Mouse (Mus musculus) cerebellum, adult 2 months (tissue): ENCODE results near the gene Syt3. TPM values are rescaled to one million over a fixed set of nuclear protein-coding genes. Genes with fewer than 3 reads are reported as not detected.

Experiments used
- DNase-seq, 2 experiments: peaks; one replicate each; pipeline ENCODE4 v3.0.0; 2021
- H3K27ac ChIP-seq: fragments of 200-500 bp; 2 replicates; pipeline ENCODE4 v1.5.1; 2012; ENCODE audit warnings: low read length, control low read depth, inconsistent platforms; ENCODE audit not compliant: insufficient read depth
- H3K27me3 ChIP-seq: fragments of 200-500 bp; 2 replicates; pipeline ENCODE4 v1.6.1; 2012; ENCODE audit warnings: inconsistent platforms, mild to moderate bottlenecking, low read length, moderate library complexity; ENCODE audit not compliant: control insufficient read depth, insufficient read depth
- H3K4me1 ChIP-seq: fragments of 200-500 bp; 2 replicates; pipeline ENCODE4 v1.6.1; 2011; ENCODE audit warnings: low read length; ENCODE audit not compliant: control insufficient read depth, insufficient read depth
- H3K4me3 ChIP-seq: fragments of 200-500 bp; replicated peaks from 2 replicates; pipeline ENCODE3; 2011; ENCODE audit warnings: mild to moderate bottlenecking, low read depth, low read length, control low read depth; ENCODE audit not compliant: insufficient read depth
- CTCF ChIP-seq: fragments of 200-500 bp; IDR thresholded peaks from 2 replicates; pipeline ENCODE4 v1.5.1; 2011; ENCODE audit warnings: low read depth, mild to moderate bottlenecking, control low read depth, low read length, moderate library complexity, borderline replicate concordance; ENCODE audit not compliant: insufficient read depth
- POLR2A ChIP-seq: fragments of 200-500 bp; IDR thresholded peaks from 2 replicates; pipeline ENCODE4 v1.6.1; 2011; ENCODE audit warnings: low read length, control low read depth, borderline replicate concordance; ENCODE audit not compliant: insufficient read depth
- WGBS: fragments of 180-500 bp; shearing (Covaris S2); methylation state at CpG from one replicate; pipeline ENCODE4 v1.1.7; 2018; 5-methylcytosine and 5-hydroxymethylcytosine counted together
- polyA plus RNA-seq: library from polyadenylated mRNA; depleted of rRNA; stranded (reverse); fragments of >200 nt; gene quantifications from 2 replicates; pipeline ENCODE4 v1.2.3, GENCODE M21; 2012

Syt3 gene
- polyA plus RNA-seq, 1 experiment = 125 TPM

- peak; percentile 28 to 34 for DNase-seq
- Histone ChIP-seq H3K4me3 (no peak overlapping the region), H3K4me1 (peaks cover 56% of the 10 kb centered on the region), H3K27ac (peak overlapping the region; percentile 20), H3K27me3 (no peaks in the 10 kb centered on the region)
- 23% methylated on average over 2 of the region's 2 CpGs for WGBS
- TF ChIP-seq CTCF (no peak), POLR2A (no peak)
These were observed 55.8 kb downstream of the Syt3 start for GRCm38 (mm10) chr7:44439696-44440095.

- H3K4me3 ChIP-seq = no peak overlapping the region
- H3K27ac ChIP-seq = no peak overlapping the region
- DNase-seq = peak in 1 of 2 experiments; percentile 21
- 64% methylated on average over 1 of the region's 1 CpGs for WGBS
- H3K4me1 ChIP-seq = peaks cover 59% of the 10 kb centered on the region
- H3K27me3 ChIP-seq = no peaks in the 10 kb centered on the region
- no peak for TF ChIP-seq CTCF
- TF ChIP-seq POLR2A = no peak
These were observed 56.6 kb downstream of the Syt3 start for GRCm38 (mm10) chr7:44440479-44440878.

GRCm38 (mm10) chr7:44441180-44441579, 57.3 kb downstream of the Syt3 start:
- Histone ChIP-seq H3K4me1 (peaks cover 57% of the 10 kb centered on the region), H3K27me3 (no peaks in the 10 kb centered on the region), H3K4me3 (peak overlapping the region; percentile 84), H3K27ac (peak overlapping the region; percentile 95)
- DNase-seq = no peak
- TF ChIP-seq POLR2A (no peak), CTCF (no peak)
- 17% methylated on average over 1 of the region's 1 CpGs for WGBS

GRCm38 (mm10) chr7:44441648-44442109, 57.8 kb downstream of the Syt3 start:
- DNase-seq = peak; percentile 80 to 81
- Histone ChIP-seq H3K4me1 (peaks cover 57% of the 10 kb centered on the region), H3K27me3 (no peaks in the 10 kb centered on the region), H3K27ac (peak overlapping the region; percentile 95), H3K4me3 (peak overlapping the region; percentile 84)
- TF ChIP-seq CTCF = no peak
- TF ChIP-seq POLR2A = peak; percentile 81; the same call in 1 of the 2 replicates
- under 1% methylated on average over 14 of the region's 14 CpGs for WGBS

- H3K27me3 ChIP-seq = no peaks in the 10 kb centered on the region
- TF ChIP-seq CTCF (no peak), POLR2A (0 out of 2 replicates have a peak, but pooled peaks have one; percentile 19)
- DNase-seq = peak; percentile 62 to 75
- H3K4me1 ChIP-seq = peaks cover 55% of the 10 kb centered on the region
- H3K4me3 ChIP-seq = peak overlapping the region; percentile 84
- H3K27ac ChIP-seq = peak overlapping the region; percentile 95
- under 1% methylated on average over 14 of the region's 14 CpGs for WGBS
These were observed 58.5 kb downstream of the Syt3 start for GRCm38 (mm10) chr7:44442407-44442821.

GRCm38 (mm10) chr7:44443268-44444173, 59.6 kb downstream of the Syt3 start:
- 0% methylated on average over 20 of the region's 20 CpGs for WGBS
- peak overlapping the region; percentile 95 for H3K27ac ChIP-seq
- H3K4me3 ChIP-seq = peak overlapping the region; percentile 84
- TF ChIP-seq POLR2A = peak; percentile 26; the same call in 1 of the 2 replicates
- no peak; the same call in 1 of the 2 replicates for TF ChIP-seq CTCF
- H3K4me1 ChIP-seq = peaks cover 50% of the 10 kb centered on the region
- peak; percentile 84 to 86 for DNase-seq
- H3K27me3 ChIP-seq = no peaks in the 10 kb centered on the region

- DNase-seq = peak; percentile 57 to 67
- H3K4me3 ChIP-seq = peak overlapping the region; percentile 84
- 15% methylated on average over 29 of the region's 29 CpGs for WGBS
- no peaks in the 10 kb centered on the region for H3K27me3 ChIP-seq
- H3K4me1 ChIP-seq = peaks cover 52% of the 10 kb centered on the region
- TF ChIP-seq CTCF = no peak
- no peak for TF ChIP-seq POLR2A
- H3K27ac ChIP-seq = peak overlapping the region; percentile 95
These were observed 61.1 kb downstream of the Syt3 start for GRCm38 (mm10) chr7:44444886-44445527.
